Mouse (Mus musculus): Measurements from ENCODE around the gene Morc1.

DNA sequence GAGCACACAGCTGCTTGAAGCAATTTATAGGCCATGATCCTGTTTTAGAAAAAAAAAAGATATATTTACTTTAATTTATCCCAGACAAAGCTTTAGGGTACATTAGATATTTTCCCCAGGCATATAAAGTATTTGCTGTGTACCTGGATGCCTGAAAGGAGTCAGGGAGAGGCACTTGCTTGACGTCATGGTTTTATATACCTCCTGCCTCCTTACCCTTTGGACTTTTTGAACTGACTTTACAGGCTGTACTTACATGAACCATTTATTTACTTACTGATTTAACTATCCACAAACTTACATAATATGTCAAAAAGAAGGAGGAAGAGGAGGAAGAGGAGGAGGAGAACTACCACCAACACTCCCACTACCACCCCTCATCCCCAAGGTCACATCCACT lies 18.8 kb upstream of the Morc1 start, which contains the start of gene Gm5485:
- TF ChIP-seq CTCF (IDR thresholded peaks at IDR 0.05; ENCODE audit: borderline replicate concordance, extremely low read depth, insufficient read depth, insufficient read length) (no peak), POLR2A (IDR thresholded peaks at IDR 0.05; ENCODE audit: borderline replicate concordance, extremely low read depth, insufficient read depth, insufficient read length, poor library complexity, severe bottlenecking) (no peak)
